Mouse (Mus musculus): ENCODE data around the gene Olfr676.
"Not testable (repeated sequence)": the region's sequence is repeated elsewhere in the genome, so short reads cannot be mapped to it uniquely, and the experiment has no call there.

Olfr676 gene

GRCm38 (mm10) chr7:105032398-105032797 is at the start of gene Olfr676:
TSS of gene Olfr676 (plus strand) at chr7:105032698.
- DNase-seq (ENCODE audit: low spot score): no peak

GRCm38 (mm10) chr7:105001929-105002328 is 30.6 kb upstream of the Olfr676 start, which contains the start of gene Olfr672:
TSS of gene Olfr672 (minus strand) at chr7:105002029.
- no peak for DNase-seq (ENCODE audit: low spot score)

GRCm38 (mm10) chr7:105022530-105022929 is 10.0 kb upstream of the Olfr676 start:
- no peak for DNase-seq (ENCODE audit: low spot score)

- DNase-seq (ENCODE audit: low spot score): no peak
These were observed 4.1 kb upstream of the Olfr676 start, which contains the start of gene Olfr675 for GRCm38 (mm10) chr7:105028360-105028759. TSS of gene Olfr675 (minus strand) at chr7:105028460.

- DNase-seq (ENCODE audit: low spot score): not testable (repeated sequence)
These were observed 1.3 kb downstream of the Olfr676 start for GRCm38 (mm10) chr7:105033836-105034235.

- DNase-seq (ENCODE audit: low spot score): no peak
These were observed 26.5 kb downstream of the Olfr676 start for GRCm38 (mm10) chr7:105058951-105059350.

GRCm38 (mm10) chr7:105064175-105064574 is 31.7 kb downstream of the Olfr676 start, which contains the start of gene Olfr678:
TSS of gene Olfr678 (plus strand) at chr7:105064475.
- no peak for DNase-seq (ENCODE audit: low spot score)

- no peak for DNase-seq (ENCODE audit: low spot score)
These were observed 48.4 kb downstream of the Olfr676 start, which contains the start of gene Olfr679 for GRCm38 (mm10) chr7:105080905-105081304. TSS of gene Olfr679 (plus strand) at chr7:105081205.
